Mouse (Mus musculus) midbrain, embryonic 13.5 days (tissue): ENCODE data around the gene Tmem255a. TPM values are rescaled to one million over a fixed set of nuclear protein-coding genes. Genes with fewer than 3 reads are reported as not detected.

Experiments
- ATAC-seq: fragments of 200-750 bp; cut with Nextera tagmentation; 2 replicates; pipeline ENCODE4 v1.8.0; 2017; ENCODE audit warnings: mild to moderate bottlenecking, moderate TSS enrichment, moderate library complexity
- H3K27ac ChIP-seq: fragments of 300-500 bp; sonication (generic); 2 replicates; pipeline ENCODE4 v1.5.1; 2015; ENCODE audit warnings: inconsistent platforms, mild to moderate bottlenecking, moderate library complexity
- H3K27me3 ChIP-seq: fragments of 300-500 bp; sonication (generic); 2 replicates; pipeline ENCODE4 v1.6.1; 2015; ENCODE audit warnings: mild to moderate bottlenecking, inconsistent platforms
- H3K36me3 ChIP-seq: fragments of 300-500 bp; sonication (generic); 2 replicates; pipeline ENCODE4 v1.6.1; 2015; ENCODE audit warnings: mild to moderate bottlenecking, inconsistent platforms
- H3K4me1 ChIP-seq: fragments of 300-500 bp; sonication (generic); replicated peaks from 2 replicates; pipeline ENCODE4 v1.6.1; 2015; ENCODE audit warnings: inconsistent platforms
- H3K4me2 ChIP-seq: fragments of 300-500 bp; sonication (generic); replicated peaks from 2 replicates; pipeline ENCODE4 v1.6.1; 2015; ENCODE audit warnings: moderate library complexity, mild to moderate bottlenecking, inconsistent platforms
- H3K4me3 ChIP-seq: fragments of 300-500 bp; sonication (generic); replicated peaks from 2 replicates; pipeline ENCODE4 v1.5.1; 2015; ENCODE audit warnings: mild to moderate bottlenecking, inconsistent platforms
- H3K9ac ChIP-seq: fragments of 300-500 bp; sonication (generic); replicated peaks from 2 replicates; pipeline ENCODE4 v1.6.1; 2015; ENCODE audit warnings: mild to moderate bottlenecking, inconsistent platforms
- H3K9me3 ChIP-seq: fragments of 300-500 bp; sonication (generic); 2 replicates; pipeline ENCODE4 v1.6.1; 2016; ENCODE audit warnings: mild to moderate bottlenecking, inconsistent platforms
- WGBS: fragments of 180-500 bp; shearing (Covaris S2); methylation state at CpG from one replicate; pipeline ENCODE4 v1.1.7; 2015; 5-methylcytosine and 5-hydroxymethylcytosine counted together
- polyA plus RNA-seq: library from polyadenylated mRNA; unstranded; fragments of >200 nt; fragmentation: Nextera tagmentation; extraction: Ambion mirVana; gene quantifications from 2 replicates; pipeline ENCODE4 v1.2.1, GENCODE M21; 2015

Gene Tmem255a
- polyA plus RNA-seq = 17.5 and 21.9 TPM in 2 replicates

DNA sequence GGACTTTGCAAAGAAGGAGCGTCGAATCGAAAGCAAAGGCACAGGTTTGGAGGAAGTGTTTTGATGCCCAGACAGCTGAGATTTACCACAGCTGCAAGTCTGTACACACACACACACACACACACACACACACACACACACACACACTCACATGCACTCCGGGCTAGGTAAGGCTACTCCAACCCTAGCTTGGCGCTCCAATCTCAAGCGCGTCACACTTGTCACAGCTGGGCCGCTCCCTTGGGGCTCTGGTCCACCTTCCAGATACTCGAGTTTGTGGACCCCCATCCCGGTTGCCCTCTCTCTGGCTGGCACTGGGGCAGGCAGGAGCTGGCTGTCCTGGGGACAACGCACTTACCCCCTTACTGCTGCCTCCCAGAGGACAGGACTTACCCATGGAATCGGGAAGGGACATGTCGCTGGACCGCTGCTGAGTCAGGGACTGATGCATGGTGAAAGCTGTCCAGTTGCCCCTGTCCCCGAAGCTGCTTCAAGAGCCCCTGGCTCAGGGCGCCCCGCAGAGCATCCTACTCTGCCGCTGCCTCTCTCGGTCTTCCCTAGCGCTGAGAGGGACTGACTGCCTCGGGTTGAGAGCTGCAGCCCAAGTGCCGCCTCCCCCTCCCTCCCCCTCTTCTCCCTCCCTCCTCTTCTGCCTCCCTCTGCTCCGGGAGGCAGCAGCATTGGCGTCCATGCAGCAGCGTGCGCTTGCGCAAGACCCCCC is at the start of gene Tmem255a:
Tmem255a (minus strand) TSS at position 589 of the 721 bp plus-strand sequence.
- peak; percentile 77 for ATAC-seq
- Histone ChIP-seq H3K4me2 (peak within 1 kb of the TSS; percentile 74), H3K9ac (peak within 1 kb of the TSS; percentile 52), H3K36me3 (no peaks in the 10 kb centered on the region), H3K27ac (no peak within 1 kb of the TSS; the same call in 1 of the 2 replicates), H3K27me3 (peaks cover 12% of the 10 kb centered on the region; the same call in 1 of the 2 replicates), H3K4me1 (peaks cover 9% of the 10 kb centered on the region), H3K4me3 (peak within 1 kb of the TSS; percentile 43), H3K9me3 (no peaks in the 10 kb centered on the region)
- 19% methylated on average over 26 of the region's 27 CpGs for WGBS

DNA sequence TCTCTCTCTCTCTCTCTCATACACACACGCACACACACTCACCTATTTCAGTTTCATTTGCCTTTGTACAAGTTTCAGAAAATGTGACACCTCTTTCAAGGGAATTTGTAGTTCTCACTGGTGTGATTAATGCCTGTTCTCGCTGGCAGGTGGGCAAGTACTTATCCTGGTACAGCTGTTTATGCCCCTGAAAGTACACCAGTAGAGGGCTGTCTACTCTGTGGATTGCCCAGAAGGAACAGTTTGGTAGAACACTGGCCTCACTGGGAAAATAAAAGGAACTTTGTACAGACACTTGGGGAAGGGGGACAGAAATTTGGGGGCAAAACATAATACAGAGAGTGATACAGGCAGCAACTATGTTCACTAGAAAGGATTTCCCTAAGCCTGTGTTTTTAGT is 7.4 kb upstream of the Tmem255a start:
- H3K4me2 ChIP-seq = no peak overlapping the region
- H3K9me3 ChIP-seq = no peaks in the 10 kb centered on the region
- H3K4me3 ChIP-seq = no peak overlapping the region
- WGBS = 32% methylated on average over 2 of the region's 2 CpGs
- no peak for ATAC-seq
- no peak overlapping the region for H3K27ac ChIP-seq
- no peaks in the 10 kb centered on the region for H3K36me3 ChIP-seq
- no peaks in the 10 kb centered on the region for H3K27me3 ChIP-seq
- no peaks in the 10 kb centered on the region for H3K4me1 ChIP-seq
- no peak overlapping the region for H3K9ac ChIP-seq

DNA sequence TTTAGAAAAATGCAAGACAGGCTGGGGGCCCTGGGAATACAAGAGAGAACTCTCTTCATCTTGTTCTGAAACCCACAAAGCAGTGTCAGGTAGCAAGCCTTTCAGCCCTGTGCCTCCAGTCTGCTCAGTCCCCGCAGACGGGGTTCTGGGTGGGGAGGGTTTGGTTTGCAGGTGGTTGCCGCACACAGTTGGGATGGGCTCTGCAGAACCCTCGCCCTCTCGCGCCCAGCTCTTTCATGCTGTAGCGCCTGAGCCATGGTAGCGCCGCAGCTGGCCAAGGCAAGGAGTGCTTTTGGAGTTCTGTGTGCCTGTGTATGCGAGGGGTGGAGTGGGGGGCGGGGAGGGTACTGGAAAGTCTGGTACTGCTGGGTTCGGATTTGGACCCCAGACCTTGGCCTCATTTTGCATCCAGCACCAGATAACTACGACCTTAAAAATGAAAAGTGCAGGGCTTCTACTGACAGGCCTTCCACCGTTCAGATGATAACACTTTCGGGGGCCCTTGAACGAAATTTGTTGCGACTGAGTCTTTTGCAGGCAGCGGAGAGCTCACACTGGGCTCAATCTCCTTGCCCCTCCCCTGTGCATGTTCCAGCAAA is 1.8 kb downstream of the Tmem255a start:
- WGBS = 25% methylated on average over 18 of the region's 18 CpGs
- Histone ChIP-seq H3K27me3 (peaks cover 12% of the 10 kb centered on the region; the same call in 1 of the 2 replicates), H3K9me3 (no peaks in the 10 kb centered on the region), H3K9ac (no peak overlapping the region), H3K4me3 (peak overlapping the region; percentile 43), H3K27ac (no peak overlapping the region), H3K4me1 (peaks cover 9% of the 10 kb centered on the region), H3K36me3 (no peaks in the 10 kb centered on the region), H3K4me2 (peak overlapping the region; percentile 74)
- peak; percentile 25; the same call in 1 of the 2 replicates for ATAC-seq

DNA sequence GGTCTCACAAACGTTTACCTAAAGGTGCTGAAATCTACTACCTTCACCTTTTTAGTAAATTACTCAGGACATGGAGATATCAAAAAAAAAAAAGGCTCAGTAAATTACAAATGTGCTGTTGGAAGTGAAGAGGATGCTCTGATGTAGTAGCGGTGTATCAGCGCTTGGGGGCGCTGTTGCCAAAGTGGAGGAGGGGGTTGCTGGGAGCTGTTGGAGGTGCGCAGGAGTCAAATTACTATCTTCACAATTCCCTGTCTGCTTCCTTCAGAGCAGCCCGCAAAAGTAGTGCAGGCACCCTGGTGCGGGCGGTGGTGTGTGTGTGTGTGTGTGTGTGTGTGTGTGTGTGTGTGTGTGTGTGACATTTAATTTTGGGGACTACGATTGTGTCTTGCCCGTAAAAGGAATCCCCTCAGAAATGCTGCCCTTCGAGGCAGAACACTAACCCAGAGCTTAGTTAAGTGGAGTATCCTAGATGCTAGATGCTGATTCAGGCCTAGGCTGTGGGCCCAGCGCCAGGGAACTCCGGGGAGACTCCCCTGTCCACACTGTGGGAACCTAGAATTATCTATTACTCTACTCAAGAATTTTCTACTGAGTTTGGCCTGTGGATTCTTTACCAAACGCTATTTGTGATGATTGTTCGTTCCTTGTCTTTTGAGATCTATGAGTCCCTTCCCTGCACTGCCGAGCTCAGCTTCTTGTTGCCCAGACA is 2.4 kb downstream of the Tmem255a start:
- WGBS = 21% methylated on average over 16 of the region's 16 CpGs
- Histone ChIP-seq H3K4me1 (peaks cover 9% of the 10 kb centered on the region), H3K9ac (no peak overlapping the region), H3K27ac (no peak overlapping the region), H3K9me3 (no peaks in the 10 kb centered on the region), H3K36me3 (no peaks in the 10 kb centered on the region), H3K4me3 (peak overlapping the region; percentile 43; the same call in 1 of the 2 replicates), H3K4me2 (peak overlapping the region; percentile 74), H3K27me3 (peaks cover 12% of the 10 kb centered on the region; the same call in 1 of the 2 replicates)
- ATAC-seq = peak; percentile 46; the same call in 1 of the 2 replicates

DNA sequence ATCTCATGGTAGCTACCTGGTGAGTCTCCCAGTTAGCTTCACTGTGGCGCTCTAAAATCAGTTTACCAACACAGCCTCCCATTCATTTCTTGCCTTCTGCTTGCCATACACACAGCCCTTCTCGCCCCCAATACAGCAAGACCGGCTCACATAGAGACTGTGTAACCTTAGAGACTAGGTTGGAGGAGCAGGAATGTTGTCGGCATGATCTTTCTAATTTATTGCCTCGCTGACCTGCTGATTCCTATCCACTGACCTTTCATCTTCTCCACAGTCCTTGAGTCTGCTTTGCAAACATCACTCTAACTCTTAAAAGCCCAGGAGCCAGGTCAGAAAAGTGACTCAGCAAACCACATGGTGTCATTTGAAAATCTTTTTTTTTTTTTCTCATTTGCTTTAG is 4.6 kb downstream of the Tmem255a start:
- no peaks in the 10 kb centered on the region for H3K9me3 ChIP-seq
- WGBS = 29% methylated on average over 5 of the region's 5 CpGs

DNA sequence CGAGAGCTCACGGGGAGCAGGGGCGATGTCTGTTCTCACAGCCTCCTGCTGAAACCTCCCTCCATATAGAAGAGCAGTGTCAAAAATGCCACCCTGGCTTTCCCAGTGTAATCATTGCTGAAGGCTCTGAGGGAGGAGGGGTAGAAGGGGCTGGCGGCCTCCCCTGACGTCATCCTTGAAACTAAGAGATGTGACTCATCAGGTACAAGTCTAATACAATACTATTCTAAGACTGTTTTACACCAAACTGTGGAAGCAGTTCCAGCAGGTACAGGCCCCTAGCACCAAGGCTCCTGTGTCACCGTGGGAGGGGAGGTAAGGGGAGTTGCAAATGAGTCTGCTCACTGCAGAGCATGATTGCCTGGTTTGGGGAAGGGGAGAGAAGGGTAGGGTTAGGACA is 5.1 kb downstream of the Tmem255a start:
- H3K27ac ChIP-seq = no peak overlapping the region
- H3K27me3 ChIP-seq = peaks cover 12% of the 10 kb centered on the region; the same call in 1 of the 2 replicates
- H3K9ac ChIP-seq = no peak overlapping the region
- H3K36me3 ChIP-seq = no peaks in the 10 kb centered on the region
- H3K9me3 ChIP-seq = no peaks in the 10 kb centered on the region
- no peak overlapping the region for H3K4me2 ChIP-seq
- ATAC-seq = no peak
- peaks cover 9% of the 10 kb centered on the region for H3K4me1 ChIP-seq
- H3K4me3 ChIP-seq = no peak overlapping the region
- whole genome bisulfite sequencing = 42% methylated on average over 6 of the region's 6 CpGs

More for the DNA sequence above, 4.6 kb downstream of the Tmem255a start:
- no peak for ATAC-seq
- no peak overlapping the region for H3K9ac ChIP-seq
- no peak overlapping the region for H3K27ac ChIP-seq
- H3K4me2 ChIP-seq = no peak overlapping the region
- no peaks in the 10 kb centered on the region for H3K36me3 ChIP-seq
- peaks cover 9% of the 10 kb centered on the region for H3K4me1 ChIP-seq
- no peak overlapping the region for H3K4me3 ChIP-seq
- peaks cover 12% of the 10 kb centered on the region; the same call in 1 of the 2 replicates for H3K27me3 ChIP-seq

DNA sequence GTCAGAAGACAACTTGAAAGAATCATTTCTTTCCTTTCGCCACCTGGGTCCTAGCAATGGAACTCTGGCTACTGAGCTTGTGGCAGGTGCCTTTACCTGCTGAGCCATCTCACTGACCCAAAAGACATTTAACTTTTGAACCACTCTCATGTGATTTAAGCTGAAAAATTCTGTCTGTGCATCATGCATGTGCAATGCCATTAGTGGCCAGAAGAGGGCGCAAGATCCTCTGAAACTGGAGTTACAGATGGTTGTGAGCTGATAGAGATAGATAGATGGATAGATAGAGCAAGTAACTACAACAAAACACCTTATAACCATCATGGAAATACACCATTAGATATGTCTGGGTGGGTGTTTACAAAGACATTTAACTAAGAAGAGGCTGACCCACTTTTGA is 14.5 kb downstream of the Tmem255a start:
- Histone ChIP-seq H3K27ac (no peak overlapping the region), H3K4me3 (no peak overlapping the region), H3K27me3 (no peaks in the 10 kb centered on the region), H3K4me2 (no peak overlapping the region), H3K9ac (no peak overlapping the region), H3K9me3 (no peaks in the 10 kb centered on the region), H3K36me3 (no peaks in the 10 kb centered on the region), H3K4me1 (no peaks in the 10 kb centered on the region)
- 18% methylated on average over 2 of the region's 2 CpGs for WGBS
- ATAC-seq = no peak

DNA sequence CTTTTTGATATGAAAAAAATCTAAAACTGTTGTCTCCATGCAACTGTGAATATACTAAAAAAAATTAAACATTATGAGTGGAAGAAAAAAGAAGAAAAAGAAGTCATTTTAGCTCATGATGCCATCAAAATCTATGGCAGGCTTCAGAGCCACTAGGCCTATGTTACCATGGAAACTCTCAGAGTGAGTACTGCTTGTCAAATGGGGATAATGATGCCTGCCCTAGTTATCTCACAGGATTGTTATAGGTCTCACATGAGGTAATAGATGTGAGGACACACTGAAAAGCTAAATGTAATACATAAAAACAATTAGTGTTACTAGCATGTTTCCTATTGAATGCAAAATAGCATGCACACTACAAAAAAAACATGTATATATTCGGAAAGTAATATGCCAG is 22.4 kb downstream of the Tmem255a start:
- no peak overlapping the region for H3K4me3 ChIP-seq
- H3K9me3 ChIP-seq = no peaks in the 10 kb centered on the region
- no peaks in the 10 kb centered on the region for H3K4me1 ChIP-seq
- no peak overlapping the region for H3K4me2 ChIP-seq
- H3K27me3 ChIP-seq = no peaks in the 10 kb centered on the region
- no peak for ATAC-seq
- no peak overlapping the region for H3K27ac ChIP-seq
- no peaks in the 10 kb centered on the region for H3K36me3 ChIP-seq
- H3K9ac ChIP-seq = no peak overlapping the region
- 91% methylated on average over 1 of the region's 1 CpGs for WGBS

DNA sequence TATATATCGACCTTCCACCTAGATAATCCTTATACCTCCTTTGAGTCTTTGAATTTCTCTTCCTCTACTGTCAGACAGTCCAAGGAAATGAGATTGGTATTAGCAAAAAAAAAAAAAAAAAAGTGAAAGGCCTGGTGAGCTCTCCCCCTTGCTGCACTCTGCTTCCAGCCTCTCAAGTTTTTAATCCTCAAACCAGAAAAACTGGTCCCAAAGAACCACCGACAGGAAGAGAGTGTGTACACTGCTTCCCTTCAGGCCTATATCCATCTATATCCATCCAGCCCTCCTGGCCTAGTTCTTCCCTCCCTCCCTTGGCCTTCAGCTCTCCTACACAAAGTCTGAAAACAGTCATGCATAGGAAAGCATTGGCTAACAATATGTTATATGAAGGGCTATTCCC is 29.5 kb downstream of the Tmem255a start:
- Histone ChIP-seq H3K36me3 (no peaks in the 10 kb centered on the region), H3K4me1 (no peaks in the 10 kb centered on the region), H3K9me3 (no peaks in the 10 kb centered on the region), H3K4me2 (no peak overlapping the region), H3K9ac (no peak overlapping the region), H3K27me3 (no peaks in the 10 kb centered on the region), H3K4me3 (no peak overlapping the region), H3K27ac (no peak overlapping the region)
- no peak for ATAC-seq
- 66% methylated on average over 2 of the region's 2 CpGs for WGBS

DNA sequence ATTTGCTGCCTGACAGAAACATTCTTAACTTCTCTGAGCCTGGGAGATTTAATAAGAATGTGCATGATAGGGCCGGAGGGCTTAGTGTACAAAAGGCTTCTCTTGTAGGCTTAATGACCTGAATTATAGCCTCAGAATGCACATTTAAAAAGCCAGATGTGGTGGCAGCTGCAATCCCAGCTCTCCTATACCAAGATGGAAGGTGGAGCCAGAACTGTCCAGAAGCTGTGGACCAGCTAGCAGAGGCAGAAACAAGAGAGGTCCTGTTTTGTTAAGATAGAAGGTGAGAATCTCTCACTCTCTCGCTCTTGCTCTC is 34.6 kb downstream of the Tmem255a start:
- no peak for ATAC-seq
- H3K9ac ChIP-seq = no peak overlapping the region
- 73% methylated on average over 2 of the region's 2 CpGs for WGBS

DNA sequence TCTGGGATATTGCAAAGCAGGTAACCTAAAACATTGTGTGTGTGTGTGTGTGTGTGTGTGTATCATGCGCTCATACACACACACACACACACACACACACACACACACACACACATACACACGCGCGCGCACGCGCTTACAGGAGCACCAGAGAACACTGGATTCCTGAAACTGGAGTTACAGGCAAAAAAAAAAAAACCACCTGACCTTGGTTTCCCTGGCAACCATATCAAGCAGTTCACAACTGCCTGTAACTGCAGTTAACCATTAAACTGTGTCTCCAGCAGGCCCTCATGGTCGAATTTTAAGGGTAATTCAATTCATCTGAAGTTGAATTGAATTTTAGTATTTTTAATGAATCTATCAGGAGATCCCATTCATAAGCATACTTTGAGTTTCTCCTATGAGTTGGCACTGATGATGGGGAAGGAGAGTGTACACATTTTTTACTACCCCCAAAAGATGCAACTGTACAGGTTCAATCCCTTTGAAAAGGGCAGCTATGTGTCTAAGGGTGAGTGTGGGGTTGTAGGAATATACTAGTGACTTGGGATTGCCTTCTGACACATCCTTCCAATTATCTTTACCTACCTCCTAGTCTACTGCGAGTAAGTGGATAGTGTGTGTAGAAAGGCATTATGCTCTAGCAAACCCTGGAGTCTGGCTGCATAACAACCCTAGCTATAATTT is 35.1 kb downstream of the Tmem255a start:
- 81% methylated on average over 8 of the region's 9 CpGs for WGBS
- no peaks in the 10 kb centered on the region for H3K9me3 ChIP-seq
- no peak overlapping the region for H3K4me3 ChIP-seq
- no peak for ATAC-seq
- H3K4me1 ChIP-seq = no peaks in the 10 kb centered on the region
- H3K9ac ChIP-seq = no peak overlapping the region
- H3K4me2 ChIP-seq = no peak overlapping the region
- H3K27ac ChIP-seq = no peak overlapping the region
- no peaks in the 10 kb centered on the region for H3K36me3 ChIP-seq
- no peaks in the 10 kb centered on the region for H3K27me3 ChIP-seq

More for the DNA sequence above, 34.6 kb downstream of the Tmem255a start:
- Histone ChIP-seq H3K36me3 (no peaks in the 10 kb centered on the region), H3K9me3 (no peaks in the 10 kb centered on the region), H3K27me3 (no peaks in the 10 kb centered on the region), H3K27ac (no peak overlapping the region), H3K4me2 (no peak overlapping the region), H3K4me3 (no peak overlapping the region), H3K4me1 (no peaks in the 10 kb centered on the region)

DNA sequence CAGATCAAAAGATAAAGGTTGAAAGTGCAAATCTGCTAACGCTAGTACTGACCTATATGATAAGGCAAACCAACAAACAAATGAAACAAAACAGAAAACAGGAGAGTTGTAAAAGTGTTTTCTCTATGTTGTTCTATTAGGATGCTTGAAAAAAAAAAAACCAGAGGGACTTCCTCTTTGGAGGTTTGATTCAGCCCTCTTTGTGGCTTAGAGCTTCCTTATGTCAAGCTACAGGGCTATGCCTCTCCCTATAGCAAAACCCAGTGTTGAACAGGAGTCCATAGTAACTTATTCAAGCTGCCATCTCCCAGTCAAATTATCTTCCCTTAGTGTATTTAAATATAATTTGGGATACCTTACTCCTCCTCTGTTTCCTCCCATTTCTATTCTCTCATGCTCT is 44.8 kb downstream of the Tmem255a start:
- Histone ChIP-seq H3K9ac (no peak overlapping the region), H3K9me3 (no peaks in the 10 kb centered on the region)
- WGBS = 71% methylated on average over 1 of the region's 1 CpGs

More for the DNA sequence above, 44.8 kb downstream of the Tmem255a start:
- Histone ChIP-seq H3K4me3 (no peak overlapping the region), H3K4me1 (no peaks in the 10 kb centered on the region), H3K4me2 (no peak overlapping the region), H3K36me3 (no peaks in the 10 kb centered on the region), H3K27ac (no peak overlapping the region), H3K27me3 (no peaks in the 10 kb centered on the region)
- ATAC-seq = no peak
